Mouse (Mus musculus) CD4-positive, CD25-positive, alpha-beta regulatory T cell, adult 4 months (primary cell): ENCODE measurements around the gene N4bp2l1. TPM values are rescaled to one million over a fixed set of nuclear protein-coding genes. Genes with fewer than 3 reads are reported as not detected.

Experiments used
- ATAC-seq: one replicate; pipeline ENCODE4 v1.8.0; 2017
- polyA plus RNA-seq, 2 experiments: library from polyadenylated mRNA; unstranded; fragments of 100-300 nt; shearing (Covaris generic); gene quantifications; one replicate each; pipeline ENCODE4 v1.2.1; 2017

Gene N4bp2l1
- polyA plus RNA-seq, 2 experiments from 2014 or later = 59.7 to 60.2 TPM

DNA sequence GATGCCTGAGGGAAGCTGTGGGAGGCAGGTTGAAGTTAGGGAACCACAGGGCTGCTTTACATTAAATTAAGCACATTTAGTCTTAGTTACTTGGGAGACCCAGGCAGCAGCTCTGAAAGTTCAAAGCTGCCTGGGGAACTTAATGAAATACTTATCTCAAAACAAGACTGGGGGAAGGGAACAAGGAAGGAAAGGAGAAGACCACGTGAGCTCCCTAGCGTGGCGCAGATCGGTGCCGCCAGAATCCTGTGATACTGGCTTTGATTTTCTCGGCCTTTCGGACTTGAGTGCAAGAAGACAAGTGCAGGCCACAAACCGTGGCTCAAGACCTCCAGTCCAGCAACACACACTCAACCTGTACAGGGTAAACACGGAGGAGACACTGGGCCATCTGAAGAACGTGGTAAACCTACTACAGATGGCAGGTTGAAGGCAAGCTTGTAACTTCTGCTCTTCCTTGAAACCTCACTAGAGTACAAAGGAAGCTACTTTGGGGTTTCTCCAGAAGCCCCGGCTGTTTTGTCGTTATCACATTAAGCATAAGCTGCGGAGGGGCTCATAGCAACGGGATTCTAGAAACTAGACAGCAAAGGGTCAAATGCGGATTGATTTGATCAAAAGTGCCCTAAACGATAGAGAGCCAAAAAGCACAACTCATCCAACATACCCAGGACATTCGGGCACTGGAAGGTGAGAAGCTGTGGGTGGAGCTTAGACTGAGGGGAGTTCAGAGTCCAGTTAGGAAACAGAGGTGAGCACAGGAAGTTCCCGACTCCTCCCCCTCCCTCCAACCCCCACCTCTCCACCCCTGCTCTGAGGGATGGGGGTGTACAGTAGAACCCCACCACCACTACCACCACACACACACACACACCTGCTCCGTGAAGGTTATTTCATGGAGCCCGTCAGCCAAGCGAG, 1.5 kb upstream of the N4bp2l1 start:
- ATAC-seq = no peak

DNA sequence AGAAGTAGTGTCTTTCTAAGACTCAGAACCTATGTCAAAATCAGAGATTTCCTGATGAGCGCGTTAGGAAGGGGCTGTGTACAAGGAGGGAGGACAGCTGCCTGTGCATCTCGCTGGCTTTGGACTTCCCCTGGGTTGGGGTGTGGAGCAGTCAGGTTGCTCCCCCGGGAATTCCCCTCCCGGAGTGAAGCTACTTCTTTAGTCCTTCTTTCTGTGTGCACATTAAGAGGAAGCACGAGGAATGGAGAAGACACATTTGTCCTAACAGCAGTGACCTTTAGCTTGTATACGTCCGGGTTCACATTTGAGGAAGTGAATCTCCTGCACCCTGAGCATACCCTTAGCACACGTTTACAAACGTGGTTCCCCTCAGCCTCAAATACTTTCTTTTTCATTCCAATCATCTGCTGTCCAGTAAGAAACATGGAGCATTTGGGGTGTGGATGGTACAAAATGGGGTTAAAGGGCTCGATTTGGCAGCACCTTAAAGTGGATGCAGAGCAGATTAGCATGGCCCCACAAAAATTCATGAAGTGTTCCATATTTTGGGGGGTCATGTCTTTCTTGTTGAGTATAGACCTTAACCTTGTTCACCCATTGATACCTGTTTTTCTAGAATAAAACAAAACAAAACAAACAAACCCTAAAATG, 1.5 kb downstream of the N4bp2l1 start:
- peak; percentile 6 for ATAC-seq

DNA sequence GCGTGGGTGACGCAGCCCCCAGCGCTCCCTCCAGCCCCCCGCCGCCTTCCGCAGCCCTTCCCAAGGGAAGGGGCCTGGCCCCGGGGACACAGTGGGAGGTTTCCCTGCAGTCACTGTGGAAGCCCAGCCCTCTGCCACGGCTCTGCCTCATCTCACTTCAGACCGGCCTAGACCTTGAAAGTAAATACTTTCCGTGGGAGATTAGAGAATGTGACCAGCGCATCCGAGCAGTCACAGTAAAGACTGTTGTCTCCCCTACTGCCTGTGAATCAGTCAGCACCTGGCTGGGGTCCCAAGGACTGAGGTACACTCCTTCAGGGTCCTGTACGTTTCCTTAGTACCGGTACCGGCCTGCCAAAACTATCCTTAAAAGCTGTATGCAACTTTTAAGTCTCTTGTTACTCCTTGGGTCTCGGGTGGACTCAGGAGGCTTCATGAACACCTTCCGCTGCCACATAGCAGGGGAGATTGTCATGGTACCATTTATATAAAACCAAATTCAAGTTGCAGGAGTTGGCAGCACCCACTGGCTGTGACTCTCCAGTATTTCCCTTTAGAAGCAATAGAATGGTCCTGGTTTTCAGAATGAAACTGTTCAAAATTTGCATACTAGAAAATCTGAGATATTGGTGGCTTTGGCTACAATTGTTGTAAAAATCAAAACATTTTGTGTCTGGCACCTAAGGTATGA, 2.2 kb downstream of the N4bp2l1 start:
- ATAC-seq = peak; percentile 2

DNA sequence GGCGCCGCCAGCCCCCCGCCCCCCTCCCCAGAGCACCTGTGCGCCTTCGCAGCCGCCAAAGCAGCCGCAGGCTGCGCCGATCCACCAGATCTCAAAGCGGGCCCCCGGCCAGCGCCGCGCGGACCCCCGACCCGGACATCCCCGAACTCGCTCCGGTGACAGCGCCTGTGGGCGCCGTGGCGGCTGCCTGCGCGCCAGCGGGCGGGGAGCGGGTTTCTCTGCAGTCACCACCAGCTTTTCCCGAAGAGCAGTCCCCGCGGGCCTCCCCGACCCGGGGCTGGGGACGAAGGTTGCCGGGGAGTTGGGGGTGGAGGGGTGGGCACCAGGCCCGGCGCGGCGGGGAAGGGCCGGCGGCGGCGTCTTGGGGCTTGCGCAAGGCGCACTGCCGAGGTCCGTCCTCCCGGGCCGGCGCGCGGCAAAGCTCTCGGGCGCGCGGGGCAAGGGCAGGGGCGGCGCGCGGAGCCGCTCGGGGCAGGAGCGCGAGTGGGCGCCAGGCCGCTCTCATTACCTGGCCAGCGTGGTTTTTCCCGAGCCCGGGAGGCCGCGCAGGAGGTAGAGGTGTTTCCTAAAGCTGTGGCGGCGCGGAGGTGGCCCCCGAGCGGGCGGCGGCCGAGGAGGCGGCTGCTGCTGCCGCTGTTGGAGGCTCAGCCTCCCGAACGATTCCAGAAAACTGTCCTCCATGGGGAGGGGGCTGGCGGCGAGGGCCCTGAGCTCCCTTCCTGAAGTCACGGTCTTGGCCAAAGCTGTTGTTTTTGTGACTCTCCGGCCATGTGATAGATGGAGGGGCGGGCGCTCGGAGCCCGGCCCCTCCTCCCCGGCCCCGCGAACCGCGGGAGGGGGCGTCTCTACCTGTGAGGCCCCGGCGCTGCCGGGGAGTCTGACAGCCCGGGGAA, 3.0 kb downstream of the N4bp2l1 start:
- ATAC-seq = peak; percentile 46

DNA sequence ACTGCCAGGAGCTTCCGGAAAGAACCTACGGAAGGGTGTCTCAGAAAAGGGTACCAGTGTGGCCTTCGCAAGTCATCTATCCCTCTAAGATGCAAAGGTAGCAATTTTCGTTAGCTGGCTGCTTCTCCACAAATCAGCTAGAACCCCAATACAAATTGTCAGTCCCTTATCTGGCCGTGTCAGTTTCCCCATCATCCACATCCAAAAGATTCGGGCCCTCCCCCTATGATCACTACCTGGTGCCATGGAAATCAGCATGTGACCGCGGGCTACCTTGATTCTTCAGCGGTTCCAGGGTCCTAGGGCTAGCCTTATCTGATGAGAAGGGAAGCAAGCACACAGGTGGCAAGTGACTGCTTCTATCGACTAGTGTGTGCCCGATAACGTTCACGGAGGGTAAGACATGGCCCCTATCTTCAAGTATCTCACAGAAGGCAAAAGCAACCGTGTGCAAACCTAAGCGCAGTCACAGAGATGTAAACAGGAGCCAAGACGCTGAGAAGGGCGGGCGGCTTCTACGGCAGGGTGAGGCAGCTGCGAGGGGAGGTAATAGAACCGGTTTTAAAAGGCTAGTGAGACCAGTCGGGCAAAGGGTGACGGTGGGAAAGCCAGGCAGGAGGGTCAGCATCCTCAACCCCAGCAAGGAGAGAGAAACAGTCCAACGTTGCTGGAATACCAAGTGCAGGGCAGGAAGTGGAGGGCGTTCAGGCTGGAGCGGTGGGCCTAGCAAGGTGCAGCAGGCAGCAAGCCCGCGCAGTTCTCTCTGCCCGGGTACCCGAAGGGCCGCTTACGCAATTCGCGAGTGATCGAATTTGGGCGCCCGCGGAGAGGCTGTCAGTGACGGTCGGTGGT, 3.9 kb downstream of the N4bp2l1 start:
- ATAC-seq = peak; percentile 44

DNA sequence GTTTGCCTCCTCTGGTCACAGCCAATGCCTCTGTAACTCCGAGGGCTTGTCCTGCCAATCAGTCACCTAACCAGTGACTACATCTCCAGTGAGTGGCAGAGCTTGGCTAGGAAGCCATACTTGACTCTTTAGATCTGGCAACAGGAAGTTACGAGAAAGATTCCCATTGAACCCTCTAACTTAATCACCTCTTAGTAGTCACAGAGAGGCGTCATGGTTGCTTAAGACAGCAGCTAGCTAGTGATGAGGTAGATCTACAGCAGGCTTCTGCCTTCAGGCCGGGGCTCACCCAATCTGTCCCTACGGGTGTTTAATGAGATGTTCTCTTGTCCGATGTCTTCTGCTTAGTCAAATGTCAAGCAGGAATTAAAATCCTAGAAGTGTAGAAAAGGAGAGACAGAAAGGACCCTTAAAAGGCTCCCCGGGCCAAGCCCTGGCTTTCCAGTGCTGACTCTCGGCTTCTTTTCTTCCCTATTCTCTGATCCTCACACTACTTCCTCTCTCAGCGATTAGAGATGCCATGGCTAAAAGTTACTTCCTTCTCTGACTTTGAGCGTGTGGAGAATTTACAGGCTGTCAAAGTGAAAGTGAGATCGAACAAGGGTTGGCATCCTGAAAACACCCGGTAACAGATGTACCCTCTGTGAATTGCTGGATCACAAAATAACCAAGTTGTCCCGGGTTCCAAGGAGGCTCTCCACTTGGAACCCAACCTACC, 4.6 kb downstream of the N4bp2l1 start:
- peak; percentile 50 for ATAC-seq

DNA sequence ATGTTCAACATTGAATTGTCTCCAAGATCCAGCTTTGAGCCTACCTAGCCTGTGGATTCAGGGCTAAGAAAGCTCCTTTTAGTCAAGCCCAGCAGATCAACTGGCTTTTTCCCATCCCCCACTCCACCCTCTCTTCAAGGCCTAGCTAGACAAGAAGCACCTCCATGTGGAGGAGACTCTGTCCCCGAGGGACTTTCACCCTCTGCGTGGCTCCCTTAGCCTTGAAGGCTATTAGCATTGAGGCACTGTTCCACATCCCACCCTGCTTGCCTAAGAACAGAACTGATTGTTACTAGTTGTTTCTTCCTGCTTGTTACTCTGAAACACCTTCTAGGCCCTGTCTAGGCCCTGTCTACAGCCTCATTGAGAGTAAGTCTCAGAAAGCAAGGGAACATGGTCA, 7.0 kb downstream of the N4bp2l1 start:
- ATAC-seq = no peak

DNA sequence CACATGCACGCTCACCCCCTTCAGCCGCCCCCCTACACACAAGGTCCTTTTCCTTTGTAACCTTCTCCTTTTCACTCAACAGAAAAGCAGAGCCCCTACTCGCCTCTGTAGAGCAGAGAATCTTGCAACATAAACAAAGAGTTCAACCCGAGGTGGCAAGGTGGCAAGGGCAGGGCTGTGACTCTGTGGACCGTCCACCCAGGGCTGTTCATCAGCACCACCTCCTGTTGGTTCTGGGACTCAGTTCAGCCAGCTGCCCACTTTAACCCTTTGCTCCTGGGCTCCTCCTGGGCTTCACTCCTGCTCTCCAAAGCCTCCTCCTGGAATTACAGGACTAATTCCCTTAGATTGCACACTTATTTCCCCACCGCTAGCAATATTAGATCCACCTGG, 12.7 kb downstream of the N4bp2l1 start:
- no peak for ATAC-seq

DNA sequence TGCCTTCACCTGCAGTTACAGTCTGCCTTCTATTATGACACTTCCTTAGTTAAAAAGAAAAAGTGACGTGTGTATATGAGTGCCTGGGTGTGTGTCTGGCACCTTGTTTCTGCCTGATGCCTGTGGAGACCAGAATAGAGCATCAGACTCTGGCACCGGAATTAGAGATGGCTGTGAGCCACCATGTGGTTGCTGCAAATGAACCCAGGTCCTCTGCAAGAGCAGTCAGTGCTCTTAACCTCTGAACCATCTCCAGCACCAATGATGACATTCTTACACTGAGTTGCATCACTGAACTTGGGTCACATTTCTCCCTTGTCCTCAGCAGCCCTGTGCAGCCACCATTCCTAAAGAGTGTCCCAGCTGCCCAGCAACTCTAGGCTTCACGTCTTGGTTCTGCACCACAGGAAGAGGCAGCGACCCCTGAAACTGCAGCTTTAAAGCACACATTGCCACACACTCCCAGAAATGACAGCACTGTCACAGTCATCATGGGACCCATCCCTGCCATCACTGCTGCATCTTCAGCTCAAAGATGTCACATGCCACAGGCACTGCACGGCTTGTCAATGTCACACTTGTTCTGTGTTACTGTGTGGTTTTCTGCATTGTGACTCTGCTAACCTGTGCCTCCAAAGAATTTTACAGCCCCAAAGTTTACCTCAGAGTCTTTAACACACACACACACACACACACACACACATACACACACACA, 13.2 kb downstream of the N4bp2l1 start:
- ATAC-seq = no peak

DNA sequence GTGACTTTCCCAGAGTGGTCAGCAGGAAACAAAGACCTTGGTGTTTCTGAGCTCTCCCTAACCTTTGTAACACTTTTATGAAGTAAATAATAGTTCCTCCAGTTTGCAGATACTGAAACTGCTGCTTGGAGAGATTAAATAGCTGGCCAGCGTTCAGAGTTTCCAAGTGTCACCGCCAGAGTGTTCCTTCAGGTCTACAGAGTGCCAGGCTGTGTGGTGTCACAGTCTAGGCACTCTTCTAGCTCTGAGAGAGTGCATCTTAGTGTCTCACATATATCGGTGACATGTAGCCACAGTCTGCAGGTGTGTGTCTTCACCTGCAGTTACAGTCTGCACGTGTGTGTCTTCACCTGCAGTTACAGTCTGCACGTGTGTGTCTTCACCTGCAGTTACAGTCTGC, 13.8 kb downstream of the N4bp2l1 start:
- ATAC-seq = no peak

DNA sequence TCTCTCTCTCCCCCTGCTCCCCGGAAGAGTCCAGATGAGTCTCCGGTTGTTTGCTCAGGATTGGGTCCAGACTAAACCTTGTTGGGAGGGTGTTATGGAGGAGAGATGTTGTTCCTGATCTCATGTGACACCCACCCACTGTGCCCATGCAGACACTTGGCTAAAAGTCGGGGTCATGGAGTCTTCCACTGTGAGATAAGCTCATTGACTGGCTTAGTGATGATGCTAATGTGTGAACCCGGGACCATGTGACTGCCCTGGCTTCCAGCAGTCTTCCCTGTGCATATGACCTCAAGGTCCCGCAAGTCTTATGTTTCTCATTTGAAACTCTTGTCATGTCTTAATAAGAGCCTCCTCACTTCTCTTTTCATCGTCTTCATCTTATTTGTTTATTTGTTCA, 15.8 kb downstream of the N4bp2l1 start:
- no peak for ATAC-seq

DNA sequence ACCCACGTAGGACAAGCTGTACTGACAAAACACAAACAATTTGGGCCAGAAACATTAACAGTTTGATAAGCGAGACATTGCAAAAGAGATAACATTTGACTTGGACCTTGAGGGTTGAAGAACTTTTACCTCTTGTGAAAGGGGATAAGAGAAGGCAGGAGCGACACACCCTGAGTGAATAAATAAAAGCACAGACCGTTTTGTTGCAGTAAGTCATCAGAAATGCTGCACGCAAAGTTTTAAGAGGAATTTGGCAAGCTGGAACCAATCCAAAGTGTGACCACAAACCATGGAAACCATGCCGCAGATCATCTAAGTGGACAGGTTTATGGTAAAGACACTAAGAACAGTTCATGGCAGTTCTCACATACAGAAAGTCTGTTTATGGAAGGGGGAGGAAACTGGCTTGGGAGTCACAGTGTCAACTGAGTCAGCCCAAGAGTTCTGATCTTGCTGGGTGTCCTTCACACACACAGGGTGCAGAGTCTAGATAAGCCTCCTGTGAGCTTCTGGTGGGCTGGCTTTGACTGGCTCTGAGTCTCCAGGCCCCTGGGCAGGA, 18.3 kb downstream of the N4bp2l1 start:
- ATAC-seq = no peak

DNA sequence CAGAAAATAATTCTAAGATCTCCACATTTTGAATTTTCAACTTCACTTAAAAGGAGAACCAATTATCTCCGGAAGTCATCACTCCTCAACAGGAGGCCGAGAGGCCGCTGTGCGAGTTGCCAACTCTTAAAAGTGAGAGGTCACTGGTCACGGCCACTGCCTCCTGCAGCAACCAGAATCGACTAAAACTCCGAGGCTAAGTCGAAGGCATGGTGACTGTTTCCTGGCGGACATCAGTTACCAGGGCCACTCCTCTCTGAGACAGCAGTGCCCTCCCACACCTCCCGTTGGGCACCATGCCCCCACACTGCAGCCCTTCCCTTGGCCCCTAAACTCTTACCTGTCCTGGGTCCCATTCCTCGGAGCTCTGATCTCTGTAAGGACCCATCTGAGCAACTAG, 20.2 kb downstream of the N4bp2l1 start:
- no peak for ATAC-seq

DNA sequence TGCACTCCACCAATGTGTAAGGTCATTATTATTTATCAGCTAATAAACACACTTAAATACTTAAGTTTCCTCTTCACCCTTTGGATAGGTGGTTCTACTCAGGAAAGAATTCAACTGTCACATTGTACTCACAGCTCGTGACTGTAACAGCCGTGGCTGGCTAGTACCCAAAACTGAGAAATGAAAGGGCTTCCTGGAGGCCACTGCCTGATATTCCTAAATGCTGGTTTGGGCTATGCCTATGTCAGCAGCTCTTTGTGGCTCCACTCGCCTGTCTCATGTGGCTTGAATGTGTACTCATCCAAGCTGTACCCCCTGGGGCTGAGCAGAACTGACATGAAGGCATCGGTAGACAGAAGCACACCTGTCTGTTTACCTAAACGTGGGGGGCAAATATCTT, 22.1 kb downstream of the N4bp2l1 start:
- ATAC-seq = no peak

DNA sequence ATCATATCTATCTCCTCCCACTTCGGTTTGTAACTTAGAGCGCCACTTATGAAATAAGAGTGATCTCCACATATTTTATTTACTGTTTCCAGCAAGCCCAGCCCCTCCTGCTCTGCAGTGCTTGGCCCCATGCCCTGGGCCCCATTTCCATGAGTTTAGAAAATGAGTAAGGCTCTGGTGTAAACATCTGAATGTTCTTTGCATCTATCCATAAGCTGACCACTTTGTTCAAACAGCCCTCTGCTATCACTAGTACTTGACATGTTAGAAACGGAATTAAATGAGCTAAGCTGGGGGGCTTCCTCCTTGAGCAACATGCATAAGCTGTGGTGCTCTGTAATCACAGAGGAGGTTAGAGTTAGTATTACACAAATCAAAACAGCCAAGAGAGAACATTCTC, 22.6 kb downstream of the N4bp2l1 start:
- ATAC-seq = no peak

DNA sequence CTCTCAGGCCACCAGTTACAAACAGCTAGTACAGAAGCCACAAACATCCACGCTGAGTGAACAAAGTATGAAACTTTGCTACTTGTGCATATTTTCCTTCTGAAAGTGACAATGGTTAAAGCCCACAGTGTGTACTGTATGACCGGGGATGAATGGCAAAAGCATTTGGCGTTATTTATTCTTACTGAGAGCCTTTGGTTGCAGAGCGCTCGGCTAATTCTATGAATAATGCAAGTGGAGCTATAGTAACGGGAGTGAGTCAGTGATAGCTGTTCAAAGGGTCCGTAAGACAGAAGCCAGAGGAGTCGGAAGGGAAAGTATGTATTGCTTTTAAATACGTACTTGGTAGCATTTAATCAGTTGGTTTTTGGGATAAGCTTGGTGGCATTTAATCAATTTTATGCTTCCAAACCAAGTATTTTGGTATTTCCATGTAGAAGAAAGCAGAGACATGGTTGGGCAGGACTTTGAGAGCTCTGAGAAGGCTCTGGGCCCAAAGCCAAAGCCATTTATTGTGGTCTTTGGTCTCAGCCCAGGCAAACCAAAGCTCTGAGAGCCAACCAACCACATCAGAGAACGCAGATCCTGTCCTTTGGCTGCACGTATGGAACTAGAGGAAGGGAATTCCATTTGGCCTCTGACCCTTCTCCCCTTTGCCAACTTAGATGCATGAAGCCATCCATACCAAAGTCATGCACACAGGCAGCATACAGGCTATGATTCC, 26.3 kb downstream of the N4bp2l1 start:
- ATAC-seq = no peak

DNA sequence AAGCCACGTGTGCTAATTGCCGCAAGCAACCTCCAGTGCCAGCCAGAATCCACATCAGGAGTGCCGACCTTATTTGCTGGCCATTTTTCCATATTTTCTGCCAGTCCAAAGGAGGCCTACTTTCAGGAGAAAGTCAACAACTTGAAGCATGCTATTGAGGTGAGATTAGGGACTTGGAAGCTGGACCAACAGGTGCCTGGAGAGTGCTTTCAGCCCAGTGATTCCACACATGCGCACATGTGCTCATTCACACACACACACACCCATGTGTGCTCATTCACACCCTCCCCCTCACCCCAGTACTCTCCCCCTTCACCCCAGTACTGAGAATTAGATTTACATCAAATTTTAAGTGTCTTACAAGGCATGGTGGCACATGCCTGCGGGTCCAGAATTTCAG, 30.0 kb downstream of the N4bp2l1 start:
- no peak for ATAC-seq

DNA sequence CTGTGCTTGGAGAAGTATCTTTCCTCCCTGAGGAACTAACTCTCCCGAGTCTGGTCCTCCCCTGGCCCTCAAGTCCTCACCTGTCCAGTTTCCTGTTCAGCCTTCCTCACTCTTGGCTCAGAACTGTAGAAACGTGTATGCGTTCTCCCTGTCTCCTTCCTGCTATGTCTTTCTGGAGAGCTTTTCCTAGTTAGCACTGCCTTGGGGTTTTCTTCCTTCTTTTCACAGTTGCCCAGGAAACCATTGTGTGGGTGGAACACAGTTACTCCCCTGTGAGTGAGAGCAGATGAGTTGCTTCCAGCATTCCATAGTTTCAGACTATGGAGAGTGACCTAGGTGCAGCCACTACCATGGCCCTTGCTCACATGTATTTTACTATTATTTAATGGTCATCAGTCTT, 30.8 kb downstream of the N4bp2l1 start:
- no peak for ATAC-seq

DNA sequence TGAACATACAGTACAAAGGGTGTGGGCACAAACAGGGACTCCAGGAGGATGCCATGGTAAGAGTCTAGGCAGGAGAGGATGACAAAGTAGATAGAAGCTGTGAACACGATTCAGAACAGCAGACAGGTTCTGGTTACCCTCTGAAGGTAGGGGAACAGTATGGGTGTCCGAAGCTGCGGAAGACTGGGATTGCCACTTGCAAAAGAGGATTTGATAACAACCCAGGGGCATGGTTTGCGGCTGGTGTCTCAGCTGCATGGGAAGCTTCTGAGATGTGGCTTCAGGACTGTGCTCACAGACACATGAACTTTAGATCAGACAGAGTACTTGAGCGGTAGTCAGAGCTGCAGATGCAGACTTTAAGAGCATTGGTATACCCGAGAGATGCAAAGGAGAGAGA, 32.6 kb downstream of the N4bp2l1 start:
- no peak for ATAC-seq
